Mouse (Mus musculus) adrenal gland (tissue): ENCODE data around the gene Cyp2d12.
"Not testable (repeated sequence)": the region's sequence is repeated elsewhere in the genome, so short reads cannot be mapped to it uniquely, and the experiment has no call there.

Experiments
- intact Hi-C: fragments of 180-260 bp; cut with DNase I; formaldehyde crosslinking; loops from one replicate; pipeline ENCODE4 v1.15.1; 2025
- long read RNA-seq, 2 experiments: library from polyadenylated mRNA; unstranded; transcript quantifications; one replicate each; pipeline ENCODE4 v2.0.0; 2020; ENCODE audit warnings: borderline replicate concordance in 1 of 2; ENCODE audit not compliant: insufficient replicate concordance in 1 of 2
- microRNA-seq, 2 experiments: library from miRNA; unstranded; fragments of <30 nt; microRNA quantifications; one replicate each; pipeline ENCODE4; 2019

Gene Cyp2d12
- long read RNA-seq, experiment 1 = 0 reads
- long read RNA-seq, experiment 2 = 0 reads

DNA sequence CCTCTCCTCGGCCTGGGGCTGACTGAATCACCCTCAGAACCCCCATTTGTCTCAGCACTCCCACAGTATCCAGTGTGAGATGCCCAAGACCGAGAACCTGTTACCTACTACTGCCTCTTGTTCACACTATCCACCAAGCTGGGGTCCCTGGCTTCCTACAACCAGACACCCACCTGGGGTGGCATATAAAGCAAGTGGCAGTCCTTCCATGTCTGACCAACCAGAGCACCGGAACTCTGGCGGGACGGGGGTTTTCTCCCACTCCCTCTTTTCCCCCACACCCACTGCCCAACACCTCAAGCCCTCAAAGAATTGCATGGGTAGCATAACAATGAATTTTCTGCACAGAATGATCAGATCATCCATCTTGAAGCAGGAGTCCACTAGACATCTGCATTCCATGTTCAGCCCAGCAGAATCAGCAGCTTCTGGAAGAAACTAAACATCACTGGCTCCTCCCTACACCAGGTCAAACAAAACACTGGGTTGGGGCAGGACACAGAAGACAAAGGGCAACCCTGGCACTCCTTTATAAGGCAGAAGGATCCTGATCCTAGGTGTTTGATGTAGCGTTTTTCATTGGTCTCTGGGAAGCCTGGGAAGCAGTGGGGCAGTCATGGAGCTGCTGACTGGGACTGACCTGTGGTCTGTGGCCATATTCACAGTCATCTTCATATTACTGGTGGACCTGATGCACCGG, at the start of gene Cyp2d12:
Gene Cyp2d12 (plus strand): TSS at position 542 of the 700 bp plus-strand sequence.
- intact Hi-C loops = no loop called here

GRCm38 (mm10) chr15:82506971-82507370, 47.9 kb upstream of the Cyp2d12 start:
- intact Hi-C loops = no loop called here

GRCm38 (mm10) chr15:82507740-82508139, 47.1 kb upstream of the Cyp2d12 start:
- intact Hi-C loops = not testable (repeated sequence)

DNA sequence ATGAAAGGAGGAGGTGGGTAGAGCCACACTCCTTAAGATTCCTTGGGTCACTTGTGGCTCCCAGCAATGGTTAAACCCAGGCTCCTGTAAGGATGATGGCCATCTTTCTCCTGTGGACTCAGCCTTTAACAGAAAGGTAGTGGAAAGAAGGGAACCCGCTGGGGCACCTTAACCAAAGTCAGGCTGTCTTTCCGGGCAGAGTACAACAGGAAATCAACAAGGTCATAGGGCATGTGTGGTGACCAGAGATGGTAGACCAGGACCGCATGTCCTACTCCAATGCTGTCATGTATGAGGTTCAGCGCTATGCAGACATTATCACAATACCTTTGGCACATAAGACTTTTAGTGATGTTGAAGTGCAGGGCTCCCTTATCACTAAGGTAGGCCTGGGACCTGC, 45.4 kb upstream of the Cyp2d12 start:
- intact Hi-C loops = not testable (repeated sequence)

DNA sequence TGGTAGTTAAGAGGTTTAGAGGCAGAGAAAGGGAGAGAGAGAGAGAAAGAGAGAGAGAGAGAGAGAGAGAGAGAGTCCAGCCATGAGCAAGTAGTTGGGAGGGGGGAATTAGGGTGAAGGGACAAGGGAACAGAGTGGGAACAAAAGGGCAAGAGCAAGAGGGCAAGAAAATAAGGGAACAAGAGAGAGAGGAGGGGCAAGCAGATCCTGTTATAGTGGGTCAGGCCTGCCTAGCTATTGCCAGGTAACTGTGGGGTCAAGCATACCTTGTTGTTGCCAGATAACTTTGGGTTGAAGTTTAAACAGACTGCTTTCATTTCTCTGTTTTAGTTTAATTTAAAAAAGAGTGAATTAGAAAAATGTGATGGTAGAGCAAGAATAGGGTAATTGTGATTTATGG, 44.4 kb upstream of the Cyp2d12 start:
- intact Hi-C loops = not testable (repeated sequence)

GRCm38 (mm10) chr15:82512111-82512510, 42.8 kb upstream of the Cyp2d12 start:
- intact Hi-C loops = not testable (repeated sequence)

- intact Hi-C loops = not testable (repeated sequence)
These were observed 38.7 kb upstream of the Cyp2d12 start for GRCm38 (mm10) chr15:82516174-82516573.

- intact Hi-C loops = not testable (repeated sequence)
These were observed 27.5 kb upstream of the Cyp2d12 start for GRCm38 (mm10) chr15:82527371-82527770.

DNA sequence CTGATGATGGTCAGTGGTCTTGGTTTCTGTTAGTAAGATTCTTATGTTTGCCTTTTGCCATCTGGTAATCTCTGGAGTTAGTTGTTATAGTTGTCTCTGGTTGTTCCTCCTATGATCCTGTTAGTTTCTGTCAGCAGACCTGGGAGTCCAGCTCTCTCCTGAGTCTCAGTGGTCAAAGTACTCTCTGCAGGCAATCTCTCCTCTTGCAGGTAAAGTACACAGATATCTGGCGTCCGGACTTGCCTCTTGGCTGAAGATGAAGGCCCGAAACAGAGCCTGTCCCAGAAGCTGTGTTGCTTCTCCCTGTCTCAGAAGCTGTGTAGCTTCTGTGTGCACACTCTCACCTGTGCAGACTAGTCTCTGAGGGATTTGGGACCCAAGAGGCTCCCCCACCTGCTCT, 22.2 kb upstream of the Cyp2d12 start:
- intact Hi-C loops = not testable (repeated sequence)

DNA sequence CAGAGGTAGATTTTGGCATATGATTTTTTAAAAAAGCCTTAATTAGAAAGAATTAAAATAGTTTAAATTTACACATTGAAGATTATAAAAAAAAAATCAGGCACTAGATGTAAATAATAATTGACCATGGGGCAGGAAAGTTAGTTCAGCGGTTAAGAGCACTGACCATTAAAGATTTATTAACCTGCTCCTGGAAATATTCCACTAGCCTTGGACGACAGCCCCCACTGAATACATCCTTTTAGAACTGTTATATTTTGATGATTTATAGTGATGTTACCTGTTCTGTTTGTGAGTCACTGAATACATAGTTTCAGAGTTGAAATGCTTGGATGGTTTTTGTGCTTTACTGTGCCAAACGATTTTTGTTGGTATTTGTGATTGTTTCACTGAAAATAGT, 11.9 kb upstream of the Cyp2d12 start:
- intact Hi-C loops = not testable (repeated sequence)

GRCm38 (mm10) chr15:82544561-82544960, 10.3 kb upstream of the Cyp2d12 start:
- intact Hi-C loops = not testable (repeated sequence)

DNA sequence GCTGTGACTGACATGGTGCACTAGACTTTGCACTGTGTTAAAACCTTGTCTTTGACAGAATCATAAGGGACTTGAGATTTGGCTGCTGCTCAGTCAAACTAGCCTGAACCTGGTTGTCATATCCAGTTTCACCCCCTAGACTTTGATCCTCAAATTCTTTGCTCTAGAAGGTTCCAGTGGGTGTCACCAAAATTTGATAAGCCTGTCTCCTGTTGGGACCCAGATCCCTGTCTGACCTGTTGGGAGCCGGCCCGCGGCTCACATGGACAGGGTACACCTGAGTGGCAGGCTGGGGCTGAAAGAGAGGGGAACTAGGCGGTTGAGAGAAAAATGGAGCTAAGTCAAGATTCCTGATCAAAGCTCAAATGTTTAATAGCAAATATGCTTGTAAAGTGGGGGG, 7.1 kb upstream of the Cyp2d12 start:
- intact Hi-C loops = not testable (repeated sequence)

DNA sequence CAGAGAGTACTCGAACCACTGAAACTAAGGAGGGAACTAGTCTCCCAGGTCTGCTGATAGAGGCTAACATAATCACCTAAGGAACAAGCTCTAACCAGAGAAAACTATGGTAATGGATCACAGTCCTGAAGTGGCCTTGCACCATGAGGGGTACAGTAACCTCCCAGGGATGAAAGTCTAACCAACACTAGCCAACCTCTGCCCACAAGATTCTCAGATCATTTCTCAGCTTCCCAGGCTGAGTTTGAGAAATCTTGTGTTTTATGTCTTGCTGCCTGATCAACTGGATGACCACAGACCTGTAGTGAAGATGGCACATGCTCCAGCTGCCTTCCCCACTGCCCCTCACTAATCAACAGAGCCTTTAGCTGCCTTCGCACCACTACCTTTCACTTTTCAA, 1.7 kb upstream of the Cyp2d12 start:
- intact Hi-C loops = not testable (repeated sequence)

GRCm38 (mm10) chr15:82572856-82573255, 18.0 kb downstream of the Cyp2d12 start:
- intact Hi-C loops = no loop called here

DNA sequence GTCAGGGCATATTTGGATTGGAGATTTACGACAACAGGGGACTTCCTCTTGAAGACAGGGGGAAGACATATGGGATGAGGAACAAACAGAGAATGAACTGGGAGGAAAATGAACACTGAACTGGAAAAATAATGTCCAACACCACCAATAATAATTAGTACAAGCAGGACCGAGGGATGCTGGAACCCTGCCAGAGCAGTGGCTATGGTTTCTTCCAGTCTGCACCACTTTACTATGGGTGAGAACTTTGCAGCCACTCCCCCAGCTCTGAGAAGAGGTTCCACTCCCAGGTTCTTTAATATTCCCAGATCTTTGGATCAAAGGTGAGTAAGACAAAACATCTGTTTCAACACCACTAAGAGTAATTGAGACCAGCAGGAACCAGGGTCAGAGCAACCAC, 24.2 kb downstream of the Cyp2d12 start:
- intact Hi-C loops = no loop called here

DNA sequence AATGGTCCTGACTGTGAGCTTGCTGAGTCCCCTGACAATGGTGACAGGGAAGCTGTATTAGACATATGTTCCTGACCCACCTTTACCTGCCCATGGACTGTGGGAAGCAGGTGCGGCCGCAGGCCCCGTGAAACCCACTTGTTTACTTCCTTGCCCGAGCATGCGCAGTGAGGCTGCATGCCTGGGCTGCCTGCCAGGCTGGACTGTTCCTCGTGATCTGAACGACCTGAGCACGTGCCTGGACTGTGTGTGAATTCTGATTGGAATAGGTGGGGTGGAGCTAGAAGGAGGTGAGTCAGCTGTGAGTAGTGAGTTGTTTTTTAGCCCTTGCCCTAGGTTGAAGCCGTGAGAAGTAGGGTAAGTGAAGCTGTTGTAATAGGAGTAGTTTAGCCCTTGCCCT, 27.7 kb downstream of the Cyp2d12 start:
- intact Hi-C loops = no loop called here

Small RNA genes lying within 50 kb of the gene (microRNA-seq; reads per million reads assigned to microRNA genes)
- gene Gm27924 (0 reads per million in 2 experiments), gene Gm28023 (0 reads per million in 2 experiments)
